ENCODE assay signal across 17 mouse cellular contexts in the genomic region with DNA sequence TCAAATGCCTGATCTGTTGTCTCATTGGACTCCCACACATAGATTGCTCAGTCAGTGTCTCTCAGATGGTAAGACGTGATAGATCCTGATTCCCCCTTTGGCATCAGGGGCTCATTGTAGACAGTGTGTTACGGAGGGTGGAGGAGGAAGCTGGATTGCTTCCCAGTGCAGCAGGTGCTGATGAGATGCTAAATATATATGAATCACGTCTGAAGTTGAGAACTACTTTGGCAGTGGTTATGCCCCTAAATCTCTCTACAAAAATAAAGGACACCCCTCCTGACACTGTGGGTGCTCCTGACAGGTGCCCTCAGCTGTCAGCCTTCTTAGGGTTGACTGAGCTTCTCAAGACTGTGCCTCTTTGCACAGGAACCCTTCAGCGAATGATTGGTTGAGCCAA.
A peak's percentile ranks its signal among the peaks of the same experiment; 100 is the strongest.
DNase-seq lines count a peak whose midpoint lies in the region; ATAC-seq and TF ChIP-seq lines count a peak whose summit lies in the region.
"Had no signal": no experiment of that assay in that cellular context is flagged by ENCODE, and none has a peak within 500 bp of the region (broad histone marks: within the 10 kb centered on the region; RNA-seq: fewer than 3 reads in every experiment).

No protein-coding gene starts in this region.

- H3K4me3 ChIP-seq in gastrocnemius, adult 2 months: no peak overlapping the region
- no peak overlapping the region for H3K4me3 ChIP-seq in hindbrain, embryonic 12.5 days
- H3K4me3 ChIP-seq: embryonic facial prominence, embryonic 13.5 days; kidney, embryonic 15.5 days; midbrain, embryonic 10.5 days; neural tube, embryonic 12.5 days had no signal

- H3K27ac ChIP-seq in gastrocnemius, adult 2 months: peak overlapping the region; percentile 56; the same call in 1 of the 2 replicates
- H3K27ac ChIP-seq in hindbrain, embryonic 12.5 days: no peak overlapping the region
- H3K27ac ChIP-seq: embryonic facial prominence, embryonic 13.5 days; kidney, embryonic 15.5 days; midbrain, embryonic 10.5 days; neural tube, embryonic 12.5 days; stomach, postnatal 0 days had no signal

- H3K4me1 ChIP-seq in hindbrain, embryonic 12.5 days: no peaks in the 10 kb centered on the region
- H3K4me1 ChIP-seq: embryonic facial prominence, embryonic 13.5 days; kidney, embryonic 15.5 days; midbrain, embryonic 10.5 days; neural tube, embryonic 12.5 days had no signal

- no peaks in the 10 kb centered on the region for H3K9me3 ChIP-seq in hindbrain, embryonic 12.5 days (replicated peaks)
- H3K9me3 ChIP-seq: embryonic facial prominence, embryonic 13.5 days; kidney, embryonic 15.5 days; midbrain, embryonic 10.5 days; neural tube, embryonic 12.5 days had no signal

- peak; percentile 57 for DNase-seq in gastrocnemius, adult 2 months
- no peak for DNase-seq in gastrocnemius, postnatal 14 days
- DNase-seq in frontal cortex, adult 2 months (ENCODE audit: extremely low spot score in 1 of 2, low spot score in 1 of 2): peak; percentile 7 to 55
- peak; percentile 17 for DNase-seq in layer of hippocampus, adult 9-10 months (ENCODE audit: low spot score)
- peak; percentile 8 to 22 for DNase-seq in right cerebral cortex, postnatal 36 days (ENCODE audit: low spot score in 2 of 2)
- DNase-seq in kidney, adult 18-20 months: no peak
- DNase-seq: adrenal gland, postnatal 14 days; cerebellum, adult 9-11 months; lung, adult 18-20 months; lung, postnatal 36 days; thymus, postnatal 14 days had no signal

- intact Hi-C loops in gastrocnemius, adult 2 months (cut with DNase I): no loop called here
- intact Hi-C loops in gastrocnemius, postnatal 14 days (cut with DNase I; ENCODE audit: low total_unique reads): no loop called here

- H3K27me3 ChIP-seq in hindbrain, embryonic 12.5 days: no peaks in the 10 kb centered on the region
- H3K27me3 ChIP-seq: embryonic facial prominence, embryonic 13.5 days; kidney, embryonic 15.5 days; neural tube, embryonic 12.5 days had no signal

- 83% methylated on average over 4 of the region's 4 CpGs for whole genome bisulfite sequencing in hindbrain, embryonic 12.5 days

- ATAC-seq in hindbrain, embryonic 12.5 days (ENCODE audit: low FRiP score): no peak

- no peak for TF ChIP-seq CTCF in gastrocnemius, adult 2 months (IDR thresholded peaks at IDR 0.05)

- no peak overlapping the region for H3K9ac ChIP-seq in hindbrain, embryonic 12.5 days
- H3K9ac ChIP-seq: embryonic facial prominence, embryonic 13.5 days; kidney, embryonic 15.5 days; neural tube, embryonic 12.5 days had no signal

- no peak overlapping the region for H3K4me2 ChIP-seq in hindbrain, embryonic 12.5 days (replicated peaks)
- H3K4me2 ChIP-seq: embryonic facial prominence, embryonic 13.5 days; kidney, embryonic 15.5 days; neural tube, embryonic 12.5 days had no signal

- H3K36me3 ChIP-seq in hindbrain, embryonic 12.5 days: no peaks in the 10 kb centered on the region
- H3K36me3 ChIP-seq: embryonic facial prominence, embryonic 13.5 days; kidney, embryonic 15.5 days; midbrain, embryonic 10.5 days; neural tube, embryonic 12.5 days had no signal

Comparison
In these comparisons a context has a peak if more than half of its experiments do, and no peak if none do; other contexts are left out.
1. DNase-seq: peak in gastrocnemius, adult 2 months (single experiment), frontal cortex, adult 2 months (2 of 2), layer of hippocampus, adult 9-10 months (single experiment) and right cerebral cortex, postnatal 36 days (2 of 2); none in gastrocnemius, postnatal 14 days (single experiment) and kidney, adult 18-20 months (single experiment).